Mouse (Mus musculus): ENCODE data around the gene Phactr2.

- TF ChIP-seq SMC3 (IDR thresholded peaks at IDR 0.05; ENCODE audit: low read depth, low read length), result no peak
- no peak for TF ChIP-seq MAX (IDR thresholded peaks at IDR 0.05; ENCODE audit: low read length)
- TF ChIP-seq EP300 (IDR thresholded peaks at IDR 0.05; ENCODE audit: low read depth in 1 of 2, low read length in 2 of 2), result no peak
- no peak for TF ChIP-seq CHD2 (IDR thresholded peaks at IDR 0.05; ENCODE audit: low read length)
- TF ChIP-seq TAL1 (IDR thresholded peaks at IDR 0.05; ENCODE audit: low read length), result no peak
- TF ChIP-seq KAT2A (conservative IDR thresholded peaks at IDR 0.05; ENCODE audit: low read depth, low read length), result no peak
- no peak for TF ChIP-seq GATA1 (IDR thresholded peaks at IDR 0.05; ENCODE audit: low read depth, low read length)
- no peak for TF ChIP-seq CTCF (IDR thresholded peaks at IDR 0.05 in 2 of 3, conservative IDR thresholded peaks at IDR 0.05 in 1 of 3; ENCODE audit: control insufficient read depth in 1 of 3, insufficient read depth in 1 of 3, low read depth in 2 of 3, low read length in 3 of 3, poor library complexity in 1 of 3, severe bottlenecking in 1 of 3)
- no peak for TF ChIP-seq HCFC1 (IDR thresholded peaks at IDR 0.05; ENCODE audit: low read depth, low read length)
- no peak for TF ChIP-seq POLR2AphosphoS5 (IDR thresholded peaks at IDR 0.05; ENCODE audit: borderline replicate concordance, low read depth, low read length)
- TF ChIP-seq USF1 (IDR thresholded peaks at IDR 0.05; ENCODE audit: low read depth, low read length), result no peak
- no peak for TF ChIP-seq POLR2A (IDR thresholded peaks at IDR 0.05; ENCODE audit: control insufficient read depth in 1 of 2, insufficient read depth in 1 of 2, low read depth in 1 of 2, low read length in 2 of 2, poor library complexity in 1 of 2)
Observed at GRCm38 (mm10) chr10:13300601-13301000, 173.6 kb downstream of the Phactr2 start.
